Mouse (Mus musculus): ENCODE measurements around the gene Lamtor2. TPM values are rescaled to one million over a fixed set of nuclear protein-coding genes. Genes with fewer than 3 reads are reported as not detected.
A peak's percentile ranks its signal among the peaks of the same experiment; 100 is the strongest.

Gene Lamtor2
- polyA plus RNA-seq, 1 experiment from 2014 or later: 78.9 TPM

- peak overlapping the region; percentile 98 for H3K9ac ChIP-seq (ENCODE audit: low read length)
- H3K4me3 ChIP-seq (ENCODE audit: low read depth, low read length): peak overlapping the region; percentile 95
- peak; percentile 65 for DNase-seq (ENCODE audit: low spot score)
- H3K4me1 ChIP-seq (ENCODE audit: control insufficient read depth, insufficient read depth, low read length): peaks cover 35% of the 10 kb centered on the region
- no peaks in the 10 kb centered on the region for H3K36me3 ChIP-seq (ENCODE audit: control insufficient read depth, insufficient read depth, low read length)
- WGBS: 7% methylated on average over 11 of the region's 11 CpGs
- no peak for ATAC-seq (ENCODE audit: insufficient number of reproducible peaks, low FRiP score, low TSS enrichment, low read depth)
- peak overlapping the region; percentile 93 for H3K4me2 ChIP-seq (ENCODE audit: low read depth, severe bottlenecking)
- peak overlapping the region; percentile 99 for H3K27ac ChIP-seq (replicated peaks; ENCODE audit: low read depth, low read length)
- no peaks in the 10 kb centered on the region for H3K27me3 ChIP-seq (ENCODE audit: control insufficient read depth, insufficient read depth, low read length)
- no peaks in the 10 kb centered on the region for H3K9me3 ChIP-seq (ENCODE audit: control insufficient read depth, low read length)
These were observed 22.6 kb downstream of the Lamtor2 start for GRCm38 (mm10) chr3:88530082-88530864.

GRCm38 (mm10) chr3:88529204-88530000 lies 23.5 kb downstream of the Lamtor2 start:
- Histone ChIP-seq H3K9me3 (ENCODE audit: control insufficient read depth, low read length) (no peaks in the 10 kb centered on the region), H3K36me3 (ENCODE audit: control insufficient read depth, insufficient read depth, low read length) (no peaks in the 10 kb centered on the region), H3K4me3 (ENCODE audit: low read depth, low read length) (peak overlapping the region; percentile 95), H3K4me1 (ENCODE audit: control insufficient read depth, insufficient read depth, low read length) (peaks cover 29% of the 10 kb centered on the region), H3K27me3 (ENCODE audit: control insufficient read depth, insufficient read depth, low read length) (no peaks in the 10 kb centered on the region), H3K4me2 (ENCODE audit: low read depth, severe bottlenecking) (peak overlapping the region; percentile 93), H3K9ac (ENCODE audit: low read length) (peak overlapping the region; percentile 98), H3K27ac (replicated peaks; ENCODE audit: low read depth, low read length) (peak overlapping the region; percentile 99; the same call in 1 of the 2 replicates)
- 46% methylated on average over 7 of the region's 7 CpGs for WGBS
- no peak for ATAC-seq (ENCODE audit: insufficient number of reproducible peaks, low FRiP score, low TSS enrichment, low read depth)
- no peak for DNase-seq (ENCODE audit: low spot score)

- no peak for DNase-seq (ENCODE audit: low spot score)
- peaks cover 27% of the 10 kb centered on the region for H3K4me1 ChIP-seq (ENCODE audit: control insufficient read depth, insufficient read depth, low read length)
- no peak overlapping the region for H3K27ac ChIP-seq (replicated peaks; ENCODE audit: low read depth, low read length)
- no peaks in the 10 kb centered on the region for H3K27me3 ChIP-seq (ENCODE audit: control insufficient read depth, insufficient read depth, low read length)
- WGBS: 87% methylated on average over 11 of the region's 11 CpGs
- no peak for ATAC-seq (ENCODE audit: insufficient number of reproducible peaks, low FRiP score, low TSS enrichment, low read depth)
- no peak overlapping the region for H3K4me2 ChIP-seq (ENCODE audit: low read depth, severe bottlenecking)
- H3K9ac ChIP-seq (ENCODE audit: low read length): no peak overlapping the region
- H3K36me3 ChIP-seq (ENCODE audit: control insufficient read depth, insufficient read depth, low read length): 0 out of 2 replicates have a peak, but pooled peaks cover 3% of the 10 kb centered on the region
- H3K9me3 ChIP-seq (ENCODE audit: control insufficient read depth, low read length): no peaks in the 10 kb centered on the region
- no peak overlapping the region for H3K4me3 ChIP-seq (ENCODE audit: low read depth, low read length)
These were observed 24.2 kb downstream of the Lamtor2 start for GRCm38 (mm10) chr3:88528646-88529045.

GRCm38 (mm10) chr3:88527565-88527964 lies 25.3 kb downstream of the Lamtor2 start:
- Histone ChIP-seq H3K4me1 (ENCODE audit: control insufficient read depth, insufficient read depth, low read length) (peaks cover 27% of the 10 kb centered on the region), H3K27ac (replicated peaks; ENCODE audit: low read depth, low read length) (peak overlapping the region; percentile 47)
- ATAC-seq (ENCODE audit: insufficient number of reproducible peaks, low FRiP score, low TSS enrichment, low read depth): no peak

GRCm38 (mm10) chr3:88526157-88527131 lies 26.4 kb downstream of the Lamtor2 start:
- Histone ChIP-seq H3K27ac (replicated peaks; ENCODE audit: low read depth, low read length) (no peak overlapping the region), H3K9ac (ENCODE audit: low read length) (no peak overlapping the region), H3K9me3 (ENCODE audit: control insufficient read depth, low read length) (no peaks in the 10 kb centered on the region), H3K4me3 (ENCODE audit: low read depth, low read length) (no peak overlapping the region), H3K36me3 (ENCODE audit: control insufficient read depth, insufficient read depth, low read length) (0 out of 2 replicates have a peak, but pooled peaks cover 3% of the 10 kb centered on the region), H3K4me2 (ENCODE audit: low read depth, severe bottlenecking) (no peak overlapping the region), H3K4me1 (ENCODE audit: control insufficient read depth, insufficient read depth, low read length) (peaks cover 27% of the 10 kb centered on the region), H3K27me3 (ENCODE audit: control insufficient read depth, insufficient read depth, low read length) (no peaks in the 10 kb centered on the region)
- ATAC-seq (ENCODE audit: insufficient number of reproducible peaks, low FRiP score, low TSS enrichment, low read depth) (peak; percentile 63; the same call in 1 of the 2 replicates), DNase-seq (ENCODE audit: low spot score) (peak; percentile 96)
- 37% methylated on average over 17 of the region's 17 CpGs for WGBS

More at GRCm38 (mm10) chr3:88527565-88527964, 25.3 kb downstream of the Lamtor2 start:
- WGBS: 18% methylated on average over 8 of the region's 8 CpGs
- peak overlapping the region; percentile 20; the same call in 1 of the 2 replicates for H3K4me2 ChIP-seq (ENCODE audit: low read depth, severe bottlenecking)
- H3K4me3 ChIP-seq (ENCODE audit: low read depth, low read length): no peak overlapping the region
- H3K36me3 ChIP-seq (ENCODE audit: control insufficient read depth, insufficient read depth, low read length): 0 out of 2 replicates have a peak, but pooled peaks cover 3% of the 10 kb centered on the region
- H3K9me3 ChIP-seq (ENCODE audit: control insufficient read depth, low read length): no peaks in the 10 kb centered on the region
- peak overlapping the region; percentile 43 for H3K9ac ChIP-seq (ENCODE audit: low read length)
- DNase-seq (ENCODE audit: low spot score): no peak
- no peaks in the 10 kb centered on the region for H3K27me3 ChIP-seq (ENCODE audit: control insufficient read depth, insufficient read depth, low read length)

GRCm38 (mm10) chr3:88525021-88525420 lies 27.9 kb downstream of the Lamtor2 start:
- ATAC-seq (ENCODE audit: insufficient number of reproducible peaks, low FRiP score, low TSS enrichment, low read depth) (no peak), DNase-seq (ENCODE audit: low spot score) (no peak)
- Histone ChIP-seq H3K4me2 (ENCODE audit: low read depth, severe bottlenecking) (no peak overlapping the region), H3K4me3 (ENCODE audit: low read depth, low read length) (no peak overlapping the region), H3K36me3 (ENCODE audit: control insufficient read depth, insufficient read depth, low read length) (0 out of 2 replicates have a peak, but pooled peaks cover 3% of the 10 kb centered on the region), H3K9me3 (ENCODE audit: control insufficient read depth, low read length) (no peaks in the 10 kb centered on the region), H3K4me1 (ENCODE audit: control insufficient read depth, insufficient read depth, low read length) (peaks cover 24% of the 10 kb centered on the region), H3K27me3 (ENCODE audit: control insufficient read depth, insufficient read depth, low read length) (no peaks in the 10 kb centered on the region), H3K27ac (replicated peaks; ENCODE audit: low read depth, low read length) (no peak overlapping the region), H3K9ac (ENCODE audit: low read length) (no peak overlapping the region)
- 87% methylated on average over 5 of the region's 5 CpGs for WGBS

GRCm38 (mm10) chr3:88523027-88523426 lies 29.8 kb downstream of the Lamtor2 start:
- no peak overlapping the region for H3K27ac ChIP-seq (replicated peaks; ENCODE audit: low read depth, low read length)
- WGBS: 89% methylated on average over 8 of the region's 8 CpGs
- H3K27me3 ChIP-seq (ENCODE audit: control insufficient read depth, insufficient read depth, low read length): no peaks in the 10 kb centered on the region
- no peak overlapping the region for H3K4me3 ChIP-seq (ENCODE audit: low read depth, low read length)
- no peak overlapping the region for H3K4me2 ChIP-seq (ENCODE audit: low read depth, severe bottlenecking)
- H3K9me3 ChIP-seq (ENCODE audit: control insufficient read depth, low read length): no peaks in the 10 kb centered on the region
- DNase-seq (ENCODE audit: low spot score): no peak
- peaks cover 10% of the 10 kb centered on the region for H3K4me1 ChIP-seq (ENCODE audit: control insufficient read depth, insufficient read depth, low read length)
- H3K36me3 ChIP-seq (ENCODE audit: control insufficient read depth, insufficient read depth, low read length): 0 out of 2 replicates have a peak, but pooled peaks cover 3% of the 10 kb centered on the region
- no peak overlapping the region for H3K9ac ChIP-seq (ENCODE audit: low read length)
- ATAC-seq (ENCODE audit: insufficient number of reproducible peaks, low FRiP score, low TSS enrichment, low read depth): no peak
